Mouse (Mus musculus) heart, adult 2 months (tissue): ENCODE data around the gene Rrn3. TPM values are rescaled to one million over a fixed set of nuclear protein-coding genes. Genes with fewer than 3 reads are reported as not detected.

Source experiments
- DNase-seq, 2 experiments: peaks; one replicate each; pipeline ENCODE4 v3.0.0; 2021
- H3K27ac ChIP-seq: fragments of 200-600 bp; 2 replicates; pipeline ENCODE4 v1.8.1; 2022
- H3K27me3 ChIP-seq: fragments of 200-500 bp; 2 replicates; pipeline ENCODE4 v1.6.1; 2012; ENCODE audit warnings: mild to moderate bottlenecking, low read length, inconsistent platforms, mixed read lengths; ENCODE audit not compliant: control insufficient read depth, insufficient read depth
- H3K36me3 ChIP-seq: fragments of 200-500 bp; 2 replicates; pipeline ENCODE4 v1.6.1; 2012; ENCODE audit warnings: low read length, inconsistent platforms; ENCODE audit not compliant: control insufficient read depth, insufficient read depth
- H3K4me1 ChIP-seq: fragments of 200-500 bp; 2 replicates; pipeline ENCODE4 v1.6.1; 2011; ENCODE audit warnings: low read length; ENCODE audit not compliant: control insufficient read depth, insufficient read depth
- H3K4me3 ChIP-seq: fragments of 200-600 bp; 2 replicates; pipeline ENCODE4 v1.8.1; 2022
- H3K79me2 ChIP-seq: fragments of 200-500 bp; replicated peaks from 2 replicates; pipeline ENCODE4 v1.6.1; 2012; ENCODE audit warnings: mild to moderate bottlenecking, inconsistent platforms, low read length, moderate library complexity, mixed read lengths; ENCODE audit not compliant: control insufficient read depth, insufficient read depth
- H3K9ac ChIP-seq: fragments of 200-500 bp; 2 replicates; pipeline ENCODE4 v1.6.1; 2012; ENCODE audit warnings: low read depth, mild to moderate bottlenecking, control low read depth, inconsistent platforms, low read length, mixed read lengths
- CTCF ChIP-seq: fragments of 200-600 bp; IDR thresholded peaks from 2 replicates; pipeline ENCODE4 v1.8.1; 2022; ENCODE audit warnings: antibody characterized with exemption, mild to moderate bottlenecking, moderate library complexity
- EP300 ChIP-seq: fragments of 200-500 bp; IDR thresholded peaks from 2 replicates; pipeline ENCODE4 v1.6.1; 2011; ENCODE audit warnings: low read depth, low read length, control low read depth; ENCODE audit not compliant: insufficient read depth
- POLR2A ChIP-seq: fragments of 200-500 bp; IDR thresholded peaks from 2 replicates; pipeline ENCODE4 v1.6.1; 2011; ENCODE audit warnings: mild to moderate bottlenecking, low read depth, low read length, control low read depth; ENCODE audit not compliant: insufficient read depth
- WGBS: fragments of 180-500 bp; shearing (Covaris S2); methylation state at CpG from one replicate; pipeline ENCODE4 v1.1.7; 2018; 5-methylcytosine and 5-hydroxymethylcytosine counted together
- intact Hi-C: fragments of 180-260 bp; cut with DNase I; formaldehyde crosslinking; loops from one replicate; pipeline ENCODE4 v1.15.1; 2025
- polyA plus RNA-seq: library from polyadenylated mRNA; depleted of rRNA; stranded (reverse); fragments of >200 nt; gene quantifications from 2 replicates; pipeline ENCODE4 v1.2.3, GENCODE M21; 2012
- total RNA-seq, 2 experiments: library from RNA; stranded (reverse); gene quantifications; 2 replicates each; pipeline ENCODE4 v1.2.3; 2021

Rrn3 gene
- total and polyA plus RNA-seq, 3 experiments, result 17.2 to 38.3 (median 37.9) TPM

GRCm38 (mm10) chr16:13819806-13820500 is 39.4 kb downstream of the Rrn3 start:
- peak overlapping the region; percentile 78 for H3K9ac ChIP-seq
- TF ChIP-seq CTCF (no peak), EP300 (no peak), POLR2A (no peak)
- H3K4me1 ChIP-seq, result peaks cover 4% of the 10 kb centered on the region; the same call in 1 of the 2 replicates
- no peaks in the 10 kb centered on the region for H3K36me3 ChIP-seq
- peak in 1 of 2 experiments; percentile 6 for DNase-seq
- H3K27me3 ChIP-seq, result no peaks in the 10 kb centered on the region
- peak overlapping the region; percentile 74 for H3K4me3 ChIP-seq
- H3K79me2 ChIP-seq, result peaks cover 7% of the 10 kb centered on the region
- WGBS, result 7% methylated on average over 12 of the region's 12 CpGs
- intact Hi-C loops, result loop anchor here (5.0 to 10.0 kb wide), 3 partner anchors 82 to 335 kb away; partner anchors contain the start of genes 3110001I22Rik, Bfar, Mpv17l and Pdxdc1
- H3K27ac ChIP-seq, result peak overlapping the region; percentile 98

- DNase-seq, result no peak
- H3K4me3 ChIP-seq, result no peak overlapping the region
- H3K36me3 ChIP-seq, result no peaks in the 10 kb centered on the region
- H3K4me1 ChIP-seq, result peaks cover 5% of the 10 kb centered on the region
- H3K27ac ChIP-seq, result no peak overlapping the region
- no peak for TF ChIP-seq POLR2A
- TF ChIP-seq CTCF, result 0 out of 2 replicates have a peak, but pooled peaks have one; percentile 11
- peaks cover 9% of the 10 kb centered on the region for H3K79me2 ChIP-seq
- H3K27me3 ChIP-seq, result no peaks in the 10 kb centered on the region
- intact Hi-C loops, result loop anchor here (10.0 kb wide), 1 partner anchor 334 kb away; no protein-coding TSS in a partner anchor
- no peak overlapping the region for H3K9ac ChIP-seq
- WGBS, result 97% methylated on average over 5 of the region's 5 CpGs
Observed at GRCm38 (mm10) chr16:13820771-13821170, 40.3 kb downstream of the Rrn3 start.

GRCm38 (mm10) chr16:13825781-13826490 is 45.4 kb downstream of the Rrn3 start:
- Histone ChIP-seq H3K27ac (no peak overlapping the region), H3K36me3 (no peaks in the 10 kb centered on the region), H3K4me1 (peaks cover 2% of the 10 kb centered on the region), H3K4me3 (no peak overlapping the region), H3K27me3 (no peaks in the 10 kb centered on the region), H3K9ac (no peak overlapping the region), H3K79me2 (peaks cover 9% of the 10 kb centered on the region)
- no peak for DNase-seq
- TF ChIP-seq EP300 (no peak), CTCF (no peak), POLR2A (no peak)
- 68% methylated on average over 7 of the region's 7 CpGs for WGBS
- intact Hi-C loops, result loop anchor here (10.0 kb wide), 1 partner anchor 329 kb away; no protein-coding TSS in a partner anchor

- intact Hi-C loops, result loop anchor here (10.0 kb wide), 1 partner anchor 328 kb away; no protein-coding TSS in a partner anchor
- WGBS, result 78% methylated on average over 4 of the region's 4 CpGs
Observed at GRCm38 (mm10) chr16:13826511-13826910, 46.0 kb downstream of the Rrn3 start.

GRCm38 (mm10) chr16:13830444-13830843 is 49.9 kb downstream of the Rrn3 start:
- Histone ChIP-seq H3K27ac (no peak overlapping the region), H3K27me3 (no peaks in the 10 kb centered on the region), H3K79me2 (peaks cover under 1% of the 10 kb centered on the region; the same call in 1 of the 2 replicates), H3K9ac (no peak overlapping the region), H3K4me3 (no peak overlapping the region), H3K4me1 (no peaks in the 10 kb centered on the region), H3K36me3 (no peaks in the 10 kb centered on the region)
- DNase-seq, result no peak
- intact Hi-C loops, result no loop called here
- 91% methylated on average over 10 of the region's 10 CpGs for WGBS
- TF ChIP-seq CTCF (peak; percentile 17), POLR2A (no peak)

More at GRCm38 (mm10) chr16:13826511-13826910, 46.0 kb downstream of the Rrn3 start:
- H3K27me3 ChIP-seq, result no peaks in the 10 kb centered on the region
- no peak for DNase-seq
- H3K4me3 ChIP-seq, result no peak overlapping the region
- H3K79me2 ChIP-seq, result peaks cover 9% of the 10 kb centered on the region
- TF ChIP-seq EP300 (no peak), CTCF (no peak), POLR2A (no peak)
- peaks cover 1% of the 10 kb centered on the region for H3K4me1 ChIP-seq
- H3K27ac ChIP-seq, result no peak overlapping the region
- H3K9ac ChIP-seq, result no peak overlapping the region
- H3K36me3 ChIP-seq, result no peaks in the 10 kb centered on the region

GRCm38 (mm10) chr16:13831606-13832005 is 51.1 kb downstream of the Rrn3 start:
- H3K79me2 ChIP-seq, result no peaks in the 10 kb centered on the region
- WGBS, result 86% methylated on average over 5 of the region's 5 CpGs
- H3K9ac ChIP-seq, result no peak overlapping the region
- no peak for TF ChIP-seq EP300
- TF ChIP-seq POLR2A, result no peak
- TF ChIP-seq CTCF, result no peak
- DNase-seq, result no peak
- H3K4me3 ChIP-seq, result no peak overlapping the region
- no peak overlapping the region for H3K27ac ChIP-seq
- H3K36me3 ChIP-seq, result no peaks in the 10 kb centered on the region
- no peaks in the 10 kb centered on the region for H3K27me3 ChIP-seq
- H3K4me1 ChIP-seq, result no peaks in the 10 kb centered on the region
- intact Hi-C loops, result no loop called here
